ENCODE assay signal across 9 mouse cellular contexts in the genomic region with DNA sequence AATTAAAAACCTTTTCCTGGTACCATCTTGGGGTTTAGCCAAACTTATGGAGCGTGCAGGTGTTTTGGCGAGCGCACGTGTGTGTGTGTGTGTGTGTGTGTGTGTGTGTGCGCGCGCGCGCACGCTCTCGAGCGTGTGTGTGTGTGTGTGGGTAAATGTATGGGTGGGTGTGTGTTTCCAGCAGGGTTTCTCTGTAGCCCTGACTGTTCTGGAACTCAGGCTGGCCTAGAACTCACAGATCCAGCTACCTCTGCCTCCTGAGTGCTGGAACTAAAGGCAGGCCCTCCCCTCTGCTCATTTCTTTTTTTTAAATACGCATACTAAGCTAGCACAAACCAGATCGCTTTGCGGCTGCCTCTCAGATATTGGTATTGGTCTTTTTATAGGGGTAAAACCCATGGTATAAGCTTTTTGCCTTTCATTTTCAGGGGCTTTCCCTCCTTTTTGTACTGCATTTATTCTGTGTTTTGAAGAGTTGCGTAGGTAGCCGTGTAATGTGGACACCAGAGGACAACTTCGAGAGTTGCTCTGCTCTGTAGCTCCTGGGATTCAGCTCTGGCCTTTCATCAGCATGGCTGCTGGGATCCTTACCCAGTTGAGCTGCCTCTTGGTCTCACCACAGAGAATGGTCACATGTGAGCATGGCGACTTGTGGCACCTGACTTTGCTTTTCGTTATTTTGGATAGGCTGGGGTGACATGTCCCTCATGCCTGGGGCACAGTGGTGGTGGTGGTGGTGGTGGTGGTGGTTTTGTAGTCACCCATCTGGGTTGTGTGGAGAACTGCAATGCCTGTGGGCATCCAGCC. TPM values are rescaled to one million over a fixed set of nuclear protein-coding genes. Genes with fewer than 3 reads are reported as not detected.
DNase-seq lines count a peak whose midpoint lies in the region; ATAC-seq and TF ChIP-seq lines count a peak whose summit lies in the region.
"Had no signal": no experiment of that assay in that cellular context is flagged by ENCODE, and none has a peak within 500 bp of the region (broad histone marks: within the 10 kb centered on the region; RNA-seq: fewer than 3 reads in every experiment).

No protein-coding gene starts in this region.

- WGBS in kidney, embryonic 15.5 days = 87% methylated on average over 20 of the region's 20 CpGs
- WGBS in liver, embryonic 15.5 days (ENCODE audit: insufficient replicate concordance) = 86% methylated on average over 20 of the region's 20 CpGs
- 91% methylated on average over 20 of the region's 20 CpGs for WGBS in cerebellum, adult 2 months

- no peak overlapping the region for H3K27ac ChIP-seq in kidney, embryonic 15.5 days
- H3K27ac ChIP-seq in cortical plate, adult 2 months (ENCODE audit: insufficient read depth, low read length) = no peak overlapping the region
- 0 out of 2 replicates have a peak overlapping the region, but pooled peaks have one; percentile 24 for H3K27ac ChIP-seq in liver, embryonic 15.5 days (replicated peaks)
- no peak overlapping the region for H3K27ac ChIP-seq in cerebellum, adult 2 months (ENCODE audit: insufficient read depth, low read length)

- ATAC-seq in kidney, embryonic 15.5 days (replicated peaks; ENCODE audit: low FRiP score) = no peak
- peak; percentile 3 for ATAC-seq in CD4-positive, CD25-positive, alpha-beta regulatory T cell, adult 4 months
- ATAC-seq in liver, embryonic 15.5 days (ENCODE audit: insufficient read depth) = no peak

- 0 out of 2 replicates have a peak overlapping the region, but pooled peaks have one; percentile 2 for H3K9ac ChIP-seq in kidney, embryonic 15.5 days
- H3K9ac ChIP-seq in liver, embryonic 15.5 days = no peak overlapping the region

- H3K36me3 ChIP-seq in kidney, embryonic 15.5 days = no peaks in the 10 kb centered on the region
- H3K36me3 ChIP-seq in liver, embryonic 15.5 days (replicated peaks) = no peaks in the 10 kb centered on the region

- H3K9me3 ChIP-seq in kidney, embryonic 15.5 days (replicated peaks) = no peaks in the 10 kb centered on the region
- H3K9me3 ChIP-seq in liver, embryonic 15.5 days (replicated peaks) = no peaks in the 10 kb centered on the region

- H3K4me2 ChIP-seq in kidney, embryonic 15.5 days = peak overlapping the region; percentile 84
- H3K4me2 ChIP-seq in liver, embryonic 15.5 days = peak overlapping the region; percentile 81; the same call in 1 of the 2 replicates

- TF ChIP-seq CTCF in cortical plate, adult 2 months (IDR thresholded peaks at IDR 0.05; ENCODE audit: extremely low read depth, insufficient read depth, low read length) = no peak
- TF ChIP-seq CTCF in cerebellum, adult 2 months (IDR thresholded peaks at IDR 0.05; ENCODE audit: borderline replicate concordance, insufficient read depth, low read depth, low read length) = no peak

- TF ChIP-seq POLR2A in cortical plate, adult 2 months (IDR thresholded peaks at IDR 0.05; ENCODE audit: extremely low read depth, insufficient read depth, low read length) = no peak
- no peak for TF ChIP-seq POLR2A in cerebellum, adult 2 months (IDR thresholded peaks at IDR 0.05; ENCODE audit: borderline replicate concordance, insufficient read depth, low read length)

- DNase-seq in kidney, postnatal 4 days = no peak
- no peak for DNase-seq in left cerebral cortex, adult 8-10 months (ENCODE audit: low spot score in 2 of 2)
- no peak for DNase-seq in cerebellum, adult 2 months
- DNase-seq in kidney, postnatal 25 days = no peak
- DNase-seq: cerebellum, postnatal 25 days had no signal

- peak overlapping the region; percentile 64 for H3K4me3 ChIP-seq in kidney, embryonic 15.5 days (replicated peaks)
- H3K4me3 ChIP-seq in cortical plate, adult 2 months (ENCODE audit: insufficient read depth, low read length) = peak overlapping the region; percentile 18
- 0 out of 2 replicates have a peak overlapping the region, but pooled peaks have one; percentile 62 for H3K4me3 ChIP-seq in liver, embryonic 15.5 days (replicated peaks)
- no peak overlapping the region for H3K4me3 ChIP-seq in cerebellum, adult 2 months (replicated peaks; ENCODE audit: insufficient read depth, low read depth, low read length)

- H3K27me3 ChIP-seq in kidney, embryonic 15.5 days = peaks cover 38% of the 10 kb centered on the region
- peaks cover 59% of the 10 kb centered on the region for H3K27me3 ChIP-seq in liver, embryonic 15.5 days
- peaks cover 2% of the 10 kb centered on the region; the same call in 1 of the 2 replicates for H3K27me3 ChIP-seq in cerebellum, adult 2 months (ENCODE audit: control insufficient read depth, insufficient read depth, low read length)

- H3K4me1 ChIP-seq in kidney, embryonic 15.5 days = peaks cover 29% of the 10 kb centered on the region
- no peaks in the 10 kb centered on the region; the same call in none of the 2 replicates for H3K4me1 ChIP-seq in cortical plate, adult 2 months (ENCODE audit: control insufficient read depth, insufficient read depth, low read length)
- H3K4me1 ChIP-seq in liver, embryonic 15.5 days (replicated peaks) = peaks cover 51% of the 10 kb centered on the region
- no peaks in the 10 kb centered on the region for H3K4me1 ChIP-seq in cerebellum, adult 2 months (ENCODE audit: control insufficient read depth, insufficient read depth, low read length)

RNA-seq across cellular contexts. Expression of gene Klf2, which starts 3.0 kb away (rescaled TPM):
- 12.6 and 14.0 TPM in 2 replicates for polyA plus RNA-seq in kidney, embryonic 15.5 days (2015; fragmentation: Nextera tagmentation; extraction: Ambion mirVana)
- polyA plus RNA-seq in CD4-positive, CD25-positive, alpha-beta regulatory T cell, adult 4 months (2017; shearing (Covaris generic)) = 10 to 100 TPM; 17.1 to 31.0 TPM
- 11.7 and 14.7 TPM in 2 replicates for polyA plus RNA-seq in cortical plate, adult 2 months (2012; rRNA removed)
- polyA plus RNA-seq in liver, embryonic 15.5 days (2015; fragmentation: Nextera tagmentation; extraction: Ambion mirVana) = 2.6 and 3.1 TPM in 2 replicates
- 10 to 100 TPM; 10.9 to 16.5 (median 13.2) TPM for total RNA-seq in left cerebral cortex, adult 8-10 months (2022)
- 6.3 and 7.1 TPM in 2 replicates for polyA plus RNA-seq in cerebellum, adult 2 months (2012; rRNA removed)

RNA-seq across cellular contexts. Expression of gene Gm10282, which starts 16.8 kb away (rescaled TPM):
- 29.0 and 30.3 TPM in 2 replicates for polyA plus RNA-seq in kidney, embryonic 15.5 days (2015; fragmentation: Nextera tagmentation; extraction: Ambion mirVana)
- polyA plus RNA-seq in CD4-positive, CD25-positive, alpha-beta regulatory T cell, adult 4 months (2017; shearing (Covaris generic)) = 10 to 100 TPM in 1 of 2 experiments, 1 to 10 TPM in 1; 7.1 to 12.4 TPM
- polyA plus RNA-seq in cortical plate, adult 2 months (2012; rRNA removed) = 5.3 and 5.4 TPM in 2 replicates
- 4.9 and 7.2 TPM in 2 replicates for polyA plus RNA-seq in liver, embryonic 15.5 days (2015; fragmentation: Nextera tagmentation; extraction: Ambion mirVana)
- 1 to 10 TPM; 5.1 to 8.2 (median 6.0) TPM for total RNA-seq in left cerebral cortex, adult 8-10 months (2022)
- 3.9 TPM in 2 replicates for polyA plus RNA-seq in cerebellum, adult 2 months (2012; rRNA removed)
